Mouse (Mus musculus) heart, embryonic 14.5 days (tissue): ENCODE results near the gene Gm9922. TPM values are rescaled to one million over a fixed set of nuclear protein-coding genes. Genes with fewer than 3 reads are reported as not detected.

ENCODE experiments used
- ATAC-seq: fragments of 200-750 bp; cut with Nextera tagmentation; 2 replicates; pipeline ENCODE4 v1.8.0; 2017; ENCODE audit warnings: low read depth, moderate TSS enrichment; ENCODE audit not compliant: insufficient number of reproducible peaks, insufficient read depth, low FRiP score
- H3K27ac ChIP-seq, 2 experiments: fragments of 200-500 bp in 1 of 2; fragments of 300-500 bp in 1 of 2; sonication (generic) in 1 of 2; replicated peaks in 1 of 2; 2 replicates each; pipeline ENCODE4 v1.5.1; 2012 to 2014; ENCODE audit warnings: low read depth in 2 of 2, low read length in 2 of 2, control low read depth in 1 of 2, mild to moderate bottlenecking in 1 of 2, mixed read lengths in 1 of 2; ENCODE audit not compliant: control insufficient read depth in 1 of 2, insufficient read depth in 1 of 2
- H3K27me3 ChIP-seq: fragments of 300-500 bp; sonication (generic); 2 replicates; pipeline ENCODE4 v1.6.1; 2014; ENCODE audit warnings: mild to moderate bottlenecking, low read length, control low read depth; ENCODE audit not compliant: control insufficient read depth, insufficient read depth
- H3K36me3 ChIP-seq: fragments of 300-500 bp; sonication (generic); 2 replicates; pipeline ENCODE4 v1.6.1; 2014; ENCODE audit warnings: mild to moderate bottlenecking, control low read depth, low read length, mixed read lengths; ENCODE audit not compliant: control insufficient read depth, insufficient read depth
- H3K4me1 ChIP-seq, 2 experiments: fragments of 200-500 bp in 1 of 2; fragments of 300-500 bp in 1 of 2; sonication (generic) in 1 of 2; 2 replicates each; pipeline ENCODE4 v1.6.1; 2012 to 2014; ENCODE audit warnings: low read length in 2 of 2, control low read depth in 1 of 2, mixed read lengths in 1 of 2; ENCODE audit not compliant: control insufficient read depth in 2 of 2, insufficient read depth in 2 of 2
- H3K4me2 ChIP-seq: fragments of 300-500 bp; sonication (generic); 2 replicates; pipeline ENCODE4 v1.6.1; 2014; ENCODE audit warnings: mild to moderate bottlenecking, low read length
- H3K4me3 ChIP-seq, 2 experiments: fragments of 200-500 bp in 1 of 2; fragments of 300-500 bp in 1 of 2; sonication (generic) in 1 of 2; 2 replicates each; pipeline ENCODE4 v1.5.1; 2012 to 2014; ENCODE audit warnings: low read length in 2 of 2, mild to moderate bottlenecking in 2 of 2, control low read depth in 1 of 2, low read depth in 1 of 2, moderate library complexity in 1 of 2; ENCODE audit not compliant: control insufficient read depth in 1 of 2, insufficient read depth in 1 of 2
- H3K9ac ChIP-seq: fragments of 300-500 bp; sonication (generic); 2 replicates; pipeline ENCODE4 v1.6.1; 2014; ENCODE audit warnings: mild to moderate bottlenecking, low read length
- H3K9me3 ChIP-seq: fragments of 300-500 bp; sonication (generic); 2 replicates; pipeline ENCODE4 v1.6.1; 2016; ENCODE audit warnings: low read length, control low read depth; ENCODE audit not compliant: control insufficient read depth
- WGBS: fragments of 180-500 bp; shearing (Covaris S2); extraction: QIAGEN DNeasy Blood & Tissue Kit; methylation state at CpG from one replicate; pipeline ENCODE4 v1.1.7; 2014; 5-methylcytosine and 5-hydroxymethylcytosine counted together
- polyA plus RNA-seq: library from polyadenylated mRNA; unstranded; fragments of >200 nt; fragmentation: Nextera tagmentation; extraction: Ambion mirVana; gene quantifications from 2 replicates; pipeline ENCODE4 v1.2.1, GENCODE M21; 2014

Gene Gm9922
- polyA plus RNA-seq, 1 experiment from 2014 or later, result 5.3 TPM

- Histone ChIP-seq H3K27me3 (no peaks in the 10 kb centered on the region), H3K36me3 (no peaks in the 10 kb centered on the region), H3K4me2 (peak overlapping the region; percentile 21; the same call in 1 of the 2 replicates), H3K27ac (no peak overlapping the region), H3K4me1 (peaks cover 6 to 7% of the 10 kb centered on the region in 2 experiments; a peak in 3 of 4 replicates), H3K4me3 (no peak overlapping the region), H3K9ac (no peak overlapping the region), H3K9me3 (no peaks in the 10 kb centered on the region)
- 25% methylated on average over 10 of the region's 10 CpGs for WGBS
- no peak for ATAC-seq
These were observed 4.1 kb upstream of the Gm9922 start for GRCm38 (mm10) chr14:101733542-101734303.

DNA sequence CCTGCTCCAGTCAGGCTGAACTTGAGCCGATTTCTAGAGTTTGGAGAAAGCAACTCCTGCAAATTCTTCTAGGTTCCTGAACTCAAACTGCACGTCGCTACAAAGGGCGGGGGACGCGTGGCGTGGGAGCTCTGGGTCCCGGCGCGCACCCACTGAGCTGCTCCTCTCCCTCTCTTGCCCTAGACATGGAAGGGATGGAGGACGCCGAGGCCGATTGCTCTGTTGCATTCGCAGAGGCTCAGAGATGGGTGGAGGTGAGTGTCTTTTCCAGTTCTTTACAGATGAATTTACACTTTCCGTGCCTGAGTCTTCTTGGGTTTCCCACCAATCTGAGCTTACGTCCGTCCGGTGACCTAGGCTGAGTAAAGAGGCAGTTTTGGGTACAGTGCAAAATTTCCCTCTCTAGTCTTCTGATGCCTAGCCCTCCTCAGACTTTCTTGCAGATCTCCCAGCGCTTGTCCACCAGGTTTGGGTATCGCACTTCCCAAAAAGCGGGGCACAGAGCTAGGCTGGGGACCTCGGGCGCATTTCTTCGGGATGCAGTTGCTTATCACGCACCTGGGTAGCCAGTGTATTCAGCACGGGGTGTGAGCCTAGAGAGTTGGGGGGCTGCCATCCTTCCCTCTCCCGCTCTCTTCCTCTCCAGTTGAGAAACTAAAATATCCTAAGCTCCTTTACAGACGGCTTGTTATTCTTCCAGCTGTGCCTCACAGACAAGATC is 518 bp upstream of the Gm9922 start:
- Histone ChIP-seq H3K36me3 (no peaks in the 10 kb centered on the region), H3K27ac (no peak overlapping the region), H3K4me3 (peak overlapping the region; percentile 85 to 87), H3K27me3 (no peaks in the 10 kb centered on the region), H3K4me2 (peak overlapping the region; percentile 97), H3K4me1 (peaks cover 9 to 19% of the 10 kb centered on the region in 2 experiments), H3K9ac (peak overlapping the region; percentile 85), H3K9me3 (no peaks in the 10 kb centered on the region)
- ATAC-seq, result no peak
- under 1% methylated on average over 28 of the region's 28 CpGs for WGBS

DNA sequence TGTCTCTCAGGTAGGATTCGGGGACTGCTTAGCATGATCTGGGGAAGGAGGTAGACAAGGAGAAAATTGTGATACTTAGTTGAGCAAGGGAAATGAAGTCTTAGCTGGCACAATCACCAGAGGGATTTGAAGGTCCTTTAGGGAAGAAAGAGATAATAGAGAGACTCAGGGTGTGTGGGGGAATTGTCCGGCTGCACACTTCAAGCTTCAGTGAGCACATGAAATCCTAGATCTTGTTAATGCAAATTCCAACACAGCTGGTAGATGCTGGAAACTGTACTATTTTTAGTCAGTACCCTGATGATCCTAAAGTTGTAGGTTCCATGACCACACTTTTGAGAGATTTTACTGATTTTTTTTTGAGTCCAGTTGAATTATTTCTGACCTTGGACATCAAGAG is 15.2 kb downstream of the Gm9922 start:
- Histone ChIP-seq H3K36me3 (no peaks in the 10 kb centered on the region), H3K4me2 (no peak overlapping the region), H3K27me3 (no peaks in the 10 kb centered on the region), H3K4me3 (no peak overlapping the region), H3K9ac (no peak overlapping the region), H3K9me3 (no peaks in the 10 kb centered on the region), H3K27ac (no peak overlapping the region), H3K4me1 (no peaks in the 10 kb centered on the region)
- no peak for ATAC-seq
- 70% methylated on average over 2 of the region's 2 CpGs for WGBS

DNA sequence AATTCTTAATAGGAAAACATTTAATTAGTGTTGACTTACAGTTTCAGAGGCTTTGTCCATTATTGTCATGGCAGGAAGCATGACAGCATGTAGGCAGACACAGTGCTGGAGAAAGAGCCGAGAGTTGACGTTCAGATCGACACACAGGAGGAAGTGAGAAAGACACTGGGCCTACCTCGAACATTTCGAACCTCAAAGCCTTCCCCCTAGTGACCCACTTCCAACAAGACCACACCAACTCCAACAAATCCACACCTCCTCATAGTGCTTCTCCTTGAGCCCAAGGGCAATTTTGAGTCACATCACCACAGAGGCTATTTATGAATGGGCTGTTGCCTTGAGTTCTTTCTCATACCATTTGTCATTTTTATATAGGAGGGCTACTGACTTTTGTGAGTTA is 22.5 kb downstream of the Gm9922 start:
- no peaks in the 10 kb centered on the region for H3K36me3 ChIP-seq
- no peak for ATAC-seq
- H3K4me3 ChIP-seq, result no peak overlapping the region
- no peak overlapping the region for H3K27ac ChIP-seq
- H3K27me3 ChIP-seq, result no peaks in the 10 kb centered on the region
- H3K4me2 ChIP-seq, result no peak overlapping the region
- H3K9ac ChIP-seq, result no peak overlapping the region
- no peaks in the 10 kb centered on the region for H3K9me3 ChIP-seq
- 80% methylated on average over 5 of the region's 5 CpGs for WGBS
- no peaks in the 10 kb centered on the region for H3K4me1 ChIP-seq

DNA sequence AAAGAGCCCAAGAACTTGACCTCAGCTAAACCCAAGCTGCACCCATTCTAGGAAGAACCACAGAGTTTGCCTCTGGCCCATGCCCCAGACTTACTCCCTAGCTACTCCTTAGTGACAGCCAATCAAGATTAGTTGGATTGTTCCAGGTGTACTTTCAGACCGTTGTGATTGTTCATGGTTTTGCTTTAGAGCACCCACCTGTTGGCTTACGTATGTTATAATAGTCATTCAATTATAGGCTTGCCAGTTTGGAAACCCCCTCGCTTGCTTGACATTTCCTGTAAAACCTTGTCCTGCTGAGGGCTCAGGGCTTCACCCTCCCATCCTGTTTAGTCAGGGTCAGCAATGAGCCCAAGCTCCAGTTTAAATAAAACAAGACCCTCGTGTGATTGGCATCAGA is 25.1 kb downstream of the Gm9922 start:
- Histone ChIP-seq H3K9ac (no peak overlapping the region), H3K4me1 (no peaks in the 10 kb centered on the region), H3K4me2 (no peak overlapping the region), H3K27ac (no peak overlapping the region), H3K27me3 (no peaks in the 10 kb centered on the region), H3K4me3 (no peak overlapping the region), H3K9me3 (no peaks in the 10 kb centered on the region), H3K36me3 (no peaks in the 10 kb centered on the region)
- 69% methylated on average over 4 of the region's 4 CpGs for WGBS
- ATAC-seq, result no peak

DNA sequence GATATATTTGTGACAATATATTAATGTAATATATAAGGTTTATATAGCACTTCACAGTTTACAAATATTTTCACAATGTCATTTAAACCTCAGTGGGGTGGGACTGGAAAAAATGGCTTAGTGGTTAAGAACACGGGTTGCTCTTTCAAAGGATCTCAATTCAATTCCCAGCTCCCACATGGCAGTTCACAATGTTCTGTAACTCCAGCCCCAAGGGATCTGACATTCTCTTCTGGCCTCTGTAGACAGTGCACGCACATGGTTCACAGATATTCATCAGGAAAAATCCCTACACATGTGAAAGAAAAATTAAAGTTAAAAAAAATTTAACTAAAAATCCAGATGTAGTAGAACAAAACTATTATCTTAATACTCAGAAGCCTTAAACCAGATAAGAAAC is 41.2 kb downstream of the Gm9922 start:
- no peak for ATAC-seq

GRCm38 (mm10) chr14:101687696-101688095 is 41.9 kb downstream of the Gm9922 start:
- Histone ChIP-seq H3K4me1 (no peaks in the 10 kb centered on the region), H3K36me3 (0 out of 2 replicates have a peak, but pooled peaks cover 3% of the 10 kb centered on the region), H3K27ac (no peak overlapping the region), H3K4me2 (no peak overlapping the region), H3K27me3 (no peaks in the 10 kb centered on the region), H3K9me3 (no peaks in the 10 kb centered on the region), H3K9ac (no peak overlapping the region), H3K4me3 (no peak overlapping the region)
- WGBS, result 89% methylated on average over 6 of the region's 6 CpGs
- no peak for ATAC-seq

More for the DNA sequence above, 41.2 kb downstream of the Gm9922 start:
- Histone ChIP-seq H3K4me1 (no peaks in the 10 kb centered on the region), H3K27ac (no peak overlapping the region), H3K4me2 (no peak overlapping the region), H3K4me3 (no peak overlapping the region), H3K36me3 (0 out of 2 replicates have a peak, but pooled peaks cover 3% of the 10 kb centered on the region), H3K9ac (no peak overlapping the region), H3K27me3 (no peaks in the 10 kb centered on the region), H3K9me3 (no peaks in the 10 kb centered on the region)
- WGBS, result 84% methylated on average over 2 of the region's 2 CpGs
